Mouse (Mus musculus) embryonic facial prominence, embryonic 11.5 days (tissue): Measurements from ENCODE around the gene Rps6kb1. TPM values are rescaled to one million over a fixed set of nuclear protein-coding genes. Genes with fewer than 3 reads are reported as not detected.

Experiments used
- ATAC-seq: fragments of 200-750 bp; cut with Nextera tagmentation; replicated peaks from 2 replicates; pipeline ENCODE4 v1.8.0; 2017; ENCODE audit warnings: low read depth; ENCODE audit not compliant: insufficient number of reproducible peaks, low FRiP score, low TSS enrichment
- DNase-seq: peaks from one replicate; pipeline ENCODE4 v3.0.0-alpha.2; 2015; ENCODE audit warnings: low spot score
- H3K27ac ChIP-seq: fragments of 300-500 bp; sonication (generic); replicated peaks from 2 replicates; pipeline ENCODE4 v1.5.1; 2014; ENCODE audit warnings: mild to moderate bottlenecking, low read depth, low read length, control low read depth
- H3K27me3 ChIP-seq: fragments of 300-500 bp; sonication (generic); 2 replicates; pipeline ENCODE4 v1.6.1; 2014; ENCODE audit warnings: mild to moderate bottlenecking, low read length, moderate library complexity, mixed read lengths; ENCODE audit not compliant: control insufficient read depth, insufficient read depth
- H3K36me3 ChIP-seq: fragments of 300-500 bp; sonication (generic); replicated peaks from 2 replicates; pipeline ENCODE4 v1.6.1; 2014; ENCODE audit warnings: low read depth, mild to moderate bottlenecking, low read length, moderate library complexity, mixed read lengths; ENCODE audit not compliant: control insufficient read depth, insufficient read depth
- H3K4me1 ChIP-seq: fragments of 300-500 bp; sonication (generic); 2 replicates; pipeline ENCODE4 v1.6.1; 2014; ENCODE audit warnings: low read length, mixed read lengths; ENCODE audit not compliant: control insufficient read depth, insufficient read depth
- H3K4me2 ChIP-seq: fragments of 300-500 bp; sonication (generic); 2 replicates; pipeline ENCODE4 v1.6.1; 2014; ENCODE audit warnings: low read depth, mild to moderate bottlenecking, control low read depth, low read length, moderate library complexity
- H3K4me3 ChIP-seq: fragments of 300-500 bp; sonication (generic); 2 replicates; pipeline ENCODE4 v1.5.1; 2014; ENCODE audit warnings: low read depth, low read length, control low read depth
- H3K9ac ChIP-seq: fragments of 300-500 bp; sonication (generic); replicated peaks from 2 replicates; pipeline ENCODE4 v1.6.1; 2014; ENCODE audit warnings: mild to moderate bottlenecking, control low read depth, low read length
- H3K9me3 ChIP-seq: fragments of 300-500 bp; sonication (generic); replicated peaks from 2 replicates; pipeline ENCODE4 v1.6.1; 2016; ENCODE audit warnings: mild to moderate bottlenecking, low read length, inconsistent platforms, mixed read lengths; ENCODE audit not compliant: control insufficient read depth
- WGBS: fragments of 180-500 bp; shearing (Covaris S2); extraction: QIAGEN DNeasy Blood & Tissue Kit; methylation state at CpG from one replicate; pipeline ENCODE4 v1.1.7; 2014; 5-methylcytosine and 5-hydroxymethylcytosine counted together
- polyA plus RNA-seq: library from polyadenylated mRNA; unstranded; fragments of >200 nt; fragmentation: Nextera tagmentation; extraction: Ambion mirVana; gene quantifications from 2 replicates; pipeline ENCODE4 v1.2.1, GENCODE M21; 2014

The Rps6kb1 gene
- polyA plus RNA-seq, 1 experiment from 2014 or later, result 69.7 TPM

DNA sequence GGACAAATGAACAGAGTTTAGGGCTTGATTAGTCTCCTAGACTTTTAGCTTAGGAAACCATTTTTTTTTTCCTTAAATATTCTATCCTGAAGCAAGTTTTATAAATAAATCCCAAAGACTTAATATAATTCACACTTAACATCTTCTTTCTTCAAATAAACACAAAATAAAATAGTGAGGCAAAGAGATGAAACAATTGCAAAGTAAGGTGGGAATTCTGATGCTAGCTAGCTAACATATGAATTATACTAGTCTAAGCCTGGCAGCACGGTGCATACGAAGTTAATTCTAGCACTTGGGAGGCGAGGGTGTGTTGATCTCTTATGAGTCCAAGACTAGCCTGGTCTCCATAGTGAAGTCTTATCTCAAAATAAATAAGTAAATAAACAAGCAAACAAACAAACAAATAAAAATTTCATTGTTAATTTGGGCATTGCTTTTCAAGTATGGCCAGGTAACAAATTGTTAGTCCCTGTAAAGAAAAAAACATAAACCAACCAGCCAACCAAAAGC is 38.8 kb upstream of the Rps6kb1 start:
- H3K4me1 ChIP-seq, result peaks cover 3% of the 10 kb centered on the region; the same call in 1 of the 2 replicates
- no peaks in the 10 kb centered on the region for H3K9me3 ChIP-seq
- H3K9ac ChIP-seq, result no peak overlapping the region
- ATAC-seq (no peak), DNase-seq (no peak)
- no peak overlapping the region for H3K27ac ChIP-seq
- 96% methylated on average over 3 of the region's 3 CpGs for WGBS
- no peak overlapping the region for H3K4me2 ChIP-seq
- H3K36me3 ChIP-seq, result no peaks in the 10 kb centered on the region
- no peak overlapping the region for H3K4me3 ChIP-seq
- H3K27me3 ChIP-seq, result no peaks in the 10 kb centered on the region

DNA sequence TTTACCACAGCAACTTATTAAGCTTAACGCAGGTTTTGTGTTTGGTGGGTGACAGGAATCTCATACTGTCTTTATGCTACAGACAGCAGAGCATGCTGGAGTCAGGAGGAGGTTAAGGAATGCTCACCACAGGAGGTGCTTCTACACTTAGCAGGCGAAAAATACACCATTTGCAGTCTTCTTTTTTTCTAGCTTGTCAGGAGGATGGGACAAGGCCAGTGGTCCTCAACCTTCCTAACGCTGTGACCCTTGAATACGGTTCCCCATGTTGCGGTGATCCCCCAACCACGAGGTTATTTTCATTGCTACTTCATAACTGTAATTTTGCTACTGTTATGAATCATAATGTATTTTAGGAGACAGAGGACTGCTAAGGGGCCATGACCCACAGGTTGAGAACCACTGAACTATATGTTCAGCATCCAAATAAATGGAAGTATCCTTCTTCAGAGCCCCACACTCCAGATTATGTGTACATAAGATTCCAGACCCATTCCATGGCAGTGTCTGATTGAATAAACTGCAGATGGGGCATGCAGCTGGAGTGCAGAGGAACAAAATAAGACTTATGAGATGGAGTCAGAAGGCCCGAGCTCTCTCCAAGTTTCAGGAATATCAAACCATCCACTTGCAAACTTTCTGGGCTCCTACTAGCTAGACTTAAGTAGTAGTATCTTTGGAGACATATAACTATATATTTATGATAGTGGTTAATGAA is 38.1 kb upstream of the Rps6kb1 start:
- Histone ChIP-seq H3K9me3 (no peaks in the 10 kb centered on the region), H3K4me1 (peaks cover 3% of the 10 kb centered on the region; the same call in 1 of the 2 replicates), H3K4me3 (no peak overlapping the region), H3K36me3 (no peaks in the 10 kb centered on the region), H3K9ac (no peak overlapping the region), H3K27ac (no peak overlapping the region), H3K27me3 (no peaks in the 10 kb centered on the region), H3K4me2 (no peak overlapping the region)
- no peak for ATAC-seq
- DNase-seq, result no peak
- WGBS, result 91% methylated on average over 7 of the region's 7 CpGs

- no peaks in the 10 kb centered on the region for H3K27me3 ChIP-seq
- H3K36me3 ChIP-seq, result no peaks in the 10 kb centered on the region
- ATAC-seq (no peak), DNase-seq (no peak)
- no peak overlapping the region for H3K4me2 ChIP-seq
- H3K9ac ChIP-seq, result no peak overlapping the region
- H3K27ac ChIP-seq, result no peak overlapping the region
- peaks cover 3% of the 10 kb centered on the region; the same call in 1 of the 2 replicates for H3K4me1 ChIP-seq
- WGBS, result 88% methylated on average over 12 of the region's 12 CpGs
- no peaks in the 10 kb centered on the region for H3K9me3 ChIP-seq
- no peak overlapping the region for H3K4me3 ChIP-seq
Observed at GRCm38 (mm10) chr11:86581943-86582542, 37.4 kb upstream of the Rps6kb1 start.

DNA sequence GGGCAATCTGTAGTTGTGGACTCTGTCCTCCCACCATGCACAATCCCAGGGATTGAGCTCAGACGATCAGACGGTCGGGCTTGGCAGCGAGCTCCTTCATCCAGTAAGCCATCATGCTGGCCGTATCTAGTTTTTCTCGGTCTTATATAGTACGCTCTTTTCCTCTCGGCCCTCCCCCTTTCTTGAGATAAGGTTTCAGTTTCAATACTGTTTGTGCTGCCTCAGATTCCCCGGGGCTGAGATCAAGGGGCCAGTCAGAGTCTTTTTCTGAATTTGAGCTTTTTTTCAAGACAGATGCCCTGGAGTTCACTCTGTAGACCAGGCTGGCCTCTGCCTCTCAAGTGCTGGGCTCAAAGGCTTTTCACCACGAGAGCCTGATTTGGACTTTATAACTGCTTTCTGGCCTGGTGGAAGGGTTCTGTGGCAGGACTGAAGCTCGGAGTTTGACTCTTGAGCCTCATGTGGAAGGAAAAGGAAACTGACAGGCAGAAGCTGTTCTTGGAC is 36.7 kb upstream of the Rps6kb1 start:
- H3K27me3 ChIP-seq, result no peaks in the 10 kb centered on the region
- DNase-seq (peak; percentile 65), ATAC-seq (peak; percentile 66; the same call in 1 of the 2 replicates)
- WGBS, result 27% methylated on average over 11 of the region's 11 CpGs
- H3K36me3 ChIP-seq, result no peaks in the 10 kb centered on the region
- H3K4me3 ChIP-seq, result no peak overlapping the region
- H3K9ac ChIP-seq, result no peak overlapping the region
- no peaks in the 10 kb centered on the region for H3K9me3 ChIP-seq
- H3K4me2 ChIP-seq, result no peak overlapping the region
- H3K27ac ChIP-seq, result no peak overlapping the region
- peaks cover 3% of the 10 kb centered on the region; the same call in 1 of the 2 replicates for H3K4me1 ChIP-seq

- H3K4me3 ChIP-seq, result no peak overlapping the region
- H3K9ac ChIP-seq, result no peak overlapping the region
- H3K9me3 ChIP-seq, result no peaks in the 10 kb centered on the region
- DNase-seq, result no peak
- WGBS, result 80% methylated on average over 9 of the region's 9 CpGs
- no peak for ATAC-seq
- no peak overlapping the region for H3K27ac ChIP-seq
- peaks cover 3% of the 10 kb centered on the region; the same call in 1 of the 2 replicates for H3K4me1 ChIP-seq
- no peaks in the 10 kb centered on the region for H3K27me3 ChIP-seq
- H3K4me2 ChIP-seq, result no peak overlapping the region
- no peaks in the 10 kb centered on the region for H3K36me3 ChIP-seq
Observed at GRCm38 (mm10) chr11:86580319-86581113, 35.9 kb upstream of the Rps6kb1 start.

- no peak for ATAC-seq
- Histone ChIP-seq H3K36me3 (no peaks in the 10 kb centered on the region), H3K4me3 (no peak overlapping the region), H3K4me2 (no peak overlapping the region), H3K27me3 (no peaks in the 10 kb centered on the region), H3K27ac (no peak overlapping the region), H3K9ac (no peak overlapping the region), H3K4me1 (peaks cover 3% of the 10 kb centered on the region; the same call in 1 of the 2 replicates), H3K9me3 (no peaks in the 10 kb centered on the region)
- DNase-seq, result no peak
- WGBS, result 72% methylated on average over 10 of the region's 10 CpGs
Observed at GRCm38 (mm10) chr11:86579731-86580318, 35.2 kb upstream of the Rps6kb1 start.

DNA sequence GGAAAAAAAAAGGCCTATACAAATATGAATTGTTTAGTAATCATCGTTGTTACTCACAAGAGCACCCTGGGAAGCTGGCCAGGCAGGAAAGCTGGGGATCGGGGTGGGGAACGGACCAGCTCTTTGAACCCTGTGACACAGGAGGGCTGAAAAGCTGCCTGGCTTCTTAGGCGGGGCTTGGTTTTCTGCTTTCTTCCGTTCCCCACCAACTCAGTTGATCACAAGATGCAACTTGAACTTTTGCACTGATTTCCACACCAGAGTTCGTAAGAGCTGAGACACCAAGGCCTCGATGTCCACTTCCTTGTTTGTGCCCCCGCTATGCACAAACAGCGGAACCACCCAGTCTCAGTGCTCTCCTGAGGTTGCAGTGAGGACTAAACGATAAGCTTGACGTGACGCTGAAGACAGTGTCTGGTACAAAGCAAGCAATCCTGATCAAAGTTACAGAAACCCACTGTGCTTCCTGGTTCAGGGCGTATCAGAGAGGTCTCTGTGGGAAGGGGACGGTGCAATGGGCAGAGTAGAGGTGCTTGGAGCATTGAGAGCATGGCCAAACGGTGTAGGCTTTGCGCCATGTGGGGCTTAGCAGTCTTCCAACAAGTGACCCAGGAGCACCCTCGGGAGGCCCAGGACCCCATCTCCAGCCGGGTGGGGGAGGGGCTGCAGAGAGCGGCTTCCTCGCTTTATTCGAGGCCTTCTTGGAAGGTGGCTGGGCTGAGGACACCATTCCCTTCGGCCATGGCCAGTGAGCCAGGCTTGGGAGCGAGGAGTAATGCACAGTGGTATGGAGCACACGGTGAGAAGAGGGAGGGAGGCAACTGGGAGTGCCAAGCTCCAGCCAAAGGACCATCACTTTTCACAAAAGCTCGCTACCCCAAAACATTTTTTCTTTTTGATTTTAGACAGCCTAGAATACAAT is 34.5 kb upstream of the Rps6kb1 start:
- Histone ChIP-seq H3K27ac (no peak overlapping the region), H3K4me3 (no peak overlapping the region), H3K9me3 (no peaks in the 10 kb centered on the region), H3K4me2 (no peak overlapping the region), H3K36me3 (no peaks in the 10 kb centered on the region), H3K4me1 (peaks cover 3% of the 10 kb centered on the region; the same call in 1 of the 2 replicates), H3K27me3 (no peaks in the 10 kb centered on the region), H3K9ac (no peak overlapping the region)
- WGBS, result 79% methylated on average over 25 of the region's 25 CpGs
- ATAC-seq, result no peak
- DNase-seq, result no peak
